8 mouse cellular contexts compared by ENCODE assay signal in genomic region chr19:29101591-29101990, GRCm38 (mm10). TPM values are rescaled to one million over a fixed set of nuclear protein-coding genes. Genes with fewer than 3 reads are reported as not detected.
A peak's percentile ranks its signal among the peaks of the same experiment; 100 is the strongest.
DNase-seq lines count a peak whose midpoint lies in the region; ATAC-seq and TF ChIP-seq lines count a peak whose summit lies in the region.

No protein-coding gene starts in this region.

- H3K27me3 ChIP-seq in forebrain, embryonic 11.5 days (ENCODE audit: control insufficient read depth, insufficient read depth, low read length), result no peaks in the 10 kb centered on the region
- no peaks in the 10 kb centered on the region for H3K27me3 ChIP-seq in liver, embryonic 11.5 days (replicated peaks; ENCODE audit: control insufficient read depth, insufficient read depth, low read length)

- peak overlapping the region; percentile 17; the same call in 1 of the 2 replicates for H3K27ac ChIP-seq in left cerebral cortex, adult 2 months
- H3K27ac ChIP-seq in forebrain, embryonic 11.5 days (ENCODE audit: low read depth, low read length), result no peak overlapping the region
- peak overlapping the region; percentile 71 for H3K27ac ChIP-seq in liver, embryonic 11.5 days (ENCODE audit: low read depth, low read length)

- peak overlapping the region; percentile 93 for H3K4me3 ChIP-seq in left cerebral cortex, adult 2 months
- H3K4me3 ChIP-seq in forebrain, embryonic 11.5 days (ENCODE audit: low read depth, low read length), result peak overlapping the region; percentile 90
- H3K4me3 ChIP-seq in liver, embryonic 11.5 days (ENCODE audit: low read depth, low read length), result peak overlapping the region; percentile 99

- peak overlapping the region; percentile 84 for H3K4me2 ChIP-seq in forebrain, embryonic 11.5 days (ENCODE audit: low read depth, low read length, severe bottlenecking)
- H3K4me2 ChIP-seq in liver, embryonic 11.5 days, result peak overlapping the region; percentile 95

- no peaks in the 10 kb centered on the region for H3K36me3 ChIP-seq in forebrain, embryonic 11.5 days (ENCODE audit: control insufficient read depth, insufficient read depth, low read length)
- H3K36me3 ChIP-seq in liver, embryonic 11.5 days (ENCODE audit: control insufficient read depth, insufficient read depth, low read length), result 0 out of 2 replicates have a peak, but pooled peaks cover 2% of the 10 kb centered on the region

- H3K9ac ChIP-seq in forebrain, embryonic 11.5 days (ENCODE audit: low read length), result peak overlapping the region; percentile 72
- H3K9ac ChIP-seq in liver, embryonic 11.5 days (ENCODE audit: low read depth, low read length), result peak overlapping the region; percentile 90

- TF ChIP-seq CTCF in left cerebral cortex, adult 2 months (IDR thresholded peaks at IDR 0.05), result no peak; the same call in 1 of the 2 replicates

- no peak; the same call in 1 of the 2 replicates for ATAC-seq in forebrain, embryonic 11.5 days (replicated peaks; ENCODE audit: low FRiP score)
- peak; percentile 5; the same call in 1 of the 2 replicates for ATAC-seq in liver, embryonic 11.5 days (replicated peaks; ENCODE audit: low FRiP score)

- WGBS in forebrain, embryonic 11.5 days, result under 1% methylated on average over 27 of the region's 27 CpGs
- under 1% methylated on average over 27 of the region's 27 CpGs for WGBS in liver, embryonic 11.5 days

- intact Hi-C loops in left cerebral cortex, adult 2 months (cut with DNase I), result loop anchor here (2.0 kb wide), 1 partner anchor 149 kb away; the partner anchor contains the start of gene Jak2

- H3K4me1 ChIP-seq in forebrain, embryonic 11.5 days (replicated peaks; ENCODE audit: control insufficient read depth, insufficient read depth, low read length), result peaks cover 6% of the 10 kb centered on the region; the same call in 1 of the 2 replicates
- H3K4me1 ChIP-seq in liver, embryonic 11.5 days (replicated peaks; ENCODE audit: control insufficient read depth, insufficient read depth, low read length), result peaks cover 27% of the 10 kb centered on the region

- DNase-seq in left cerebral cortex, adult 2 months (ENCODE audit: extremely low spot score in 1 of 2, low spot score in 2 of 2), result no peak
- DNase-seq in left cerebral cortex, adult 9 months (ENCODE audit: low spot score in 2 of 2), result no peak
- DNase-seq in MN1 (ENCODE audit: low spot score), result peak; percentile 37
- DNase-seq in forebrain, embryonic 11.5 days (ENCODE audit: low spot score), result no peak
- DNase-seq in liver, embryonic 11.5 days (ENCODE audit: low spot score), result no peak
- peak; percentile 27 for DNase-seq in skeletal muscle tissue, adult 2 months (ENCODE audit: low read depth, low spot score)
- DNase-seq in retina, postnatal 1 day, result no peak
- no peak for DNase-seq in spleen, postnatal 10 days (ENCODE audit: low spot score in 2 of 2)

- no peaks in the 10 kb centered on the region for H3K9me3 ChIP-seq in forebrain, embryonic 11.5 days (ENCODE audit: control insufficient read depth, low read length)
- H3K9me3 ChIP-seq in liver, embryonic 11.5 days (ENCODE audit: control insufficient read depth, low read length), result no peaks in the 10 kb centered on the region

RNA-seq across cellular contexts. Expression of gene Rcl1, which starts 0.4 kb away (rescaled TPM):
- total RNA-seq in left cerebral cortex, adult 2 months (2021), result 10 to 100 TPM; 15.5 to 15.7 TPM
- polyA plus RNA-seq in forebrain, embryonic 11.5 days (2014; fragmentation: Nextera tagmentation; extraction: Ambion mirVana), result 52.2 and 54.5 TPM in 2 replicates
- 114 and 120 TPM in 2 replicates for polyA plus RNA-seq in liver, embryonic 11.5 days (2014; fragmentation: Nextera tagmentation; extraction: Ambion mirVana)

RNA-seq across cellular contexts. Expression of gene Ak3, which starts 53.8 kb away (rescaled TPM):
- 10 to 100 TPM; 51.8 to 56.1 TPM for total RNA-seq in left cerebral cortex, adult 2 months (2021)
- 83.8 and 88.7 TPM in 2 replicates for polyA plus RNA-seq in forebrain, embryonic 11.5 days (2014; fragmentation: Nextera tagmentation; extraction: Ambion mirVana)
- polyA plus RNA-seq in liver, embryonic 11.5 days (2014; fragmentation: Nextera tagmentation; extraction: Ambion mirVana), result 90.6 and 98.4 TPM in 2 replicates

Comparison
In these comparisons a context has a peak if more than half of its experiments do, and no peak if none do; other contexts are left out.
1. DNase-seq: peak in MN1 (single experiment) and skeletal muscle tissue, adult 2 months (single experiment); none in left cerebral cortex, adult 2 months (0 of 2), left cerebral cortex, adult 9 months (0 of 2), forebrain, embryonic 11.5 days (single experiment), liver, embryonic 11.5 days (single experiment), retina, postnatal 1 day (single experiment) and spleen, postnatal 10 days (0 of 2).
2. Peak in every context shown above with its lines, with median percentiles within 50 percentile points of each other: H3K4me3 ChIP-seq.